Mouse (Mus musculus) spleen, adult 2 months (tissue): ENCODE results near the gene Enho.

ENCODE experiments used
- CTCF ChIP-seq: fragments of 200-500 bp; IDR thresholded peaks from 2 replicates; pipeline ENCODE4 v1.5.1; 2011; ENCODE audit warnings: mild to moderate bottlenecking, inconsistent platforms; ENCODE audit not compliant: insufficient read depth, insufficient read length, insufficient replicate concordance; ENCODE audit errors: extremely low read depth
- POLR2A ChIP-seq: fragments of 200-500 bp; IDR thresholded peaks from 2 replicates; pipeline ENCODE4 v1.6.1; 2011; ENCODE audit warnings: low read depth, low read length, inconsistent platforms

- TF ChIP-seq POLR2A, result no peak
- TF ChIP-seq CTCF, result no peak
Measured at GRCm38 (mm10) chr4:41636366-41636765, 3.8 kb downstream of the Enho start.
